Mouse (Mus musculus): ENCODE data around the gene Wdr82. TPM values are rescaled to one million over a fixed set of nuclear protein-coding genes. Genes with fewer than 3 reads are reported as not detected.

Gene Wdr82
- total RNA-seq, 2 experiments from 2014 or later, result 127 to 132 TPM

DNA sequence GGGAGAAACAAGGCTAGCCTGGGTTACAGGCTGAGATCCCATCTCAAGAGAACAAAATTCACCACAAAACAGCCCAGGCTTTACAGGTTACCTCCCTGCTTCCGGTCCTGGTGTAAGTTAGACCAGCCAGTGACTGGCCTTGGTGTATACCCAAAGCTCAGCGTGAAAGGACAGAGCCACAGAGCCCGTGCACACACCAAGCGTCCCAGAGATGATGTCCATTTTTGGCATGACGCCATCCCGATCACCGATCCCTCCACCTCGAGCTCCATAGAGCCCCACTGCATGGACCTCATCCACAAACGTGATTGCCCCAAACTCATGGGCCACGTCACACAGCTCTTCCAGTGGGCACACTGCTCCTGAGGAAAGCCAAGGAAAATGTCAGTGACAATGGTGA lies 67.2 kb downstream of the Wdr82 start:
- DNase-seq (ENCODE audit: low spot score in 2 of 2), result no peak
- intact Hi-C loops (cut with DNase I), result no loop called here

Small RNA genes lying within 50 kb of the gene (microRNA-seq; reads per million reads assigned to microRNA genes)
- 16.7 reads per million, percentile 37 among the genes with 10 or more reads in this experiment for gene Mir135a-1
- gene Mirlet7g, result 89,955 reads per million, percentile 100 among the genes with 10 or more reads in this experiment

Other genes starting within 250 kb of the Wdr82 start
- gene Col6a5, start 210.3 kb upstream of the Wdr82 start, total RNA-seq (2021), result under 1 TPM; 0.41 to 0.44 TPM
- 1 to 10 TPM; 1.6 to 3.5 TPM for gene Col6a4, start 74.1 kb upstream of the Wdr82 start, total RNA-seq (2021)
- gene Glyctk, start 12.8 kb upstream of the Wdr82 start, total RNA-seq (2021), result 1 to 10 TPM; 5.9 to 7.4 TPM
- 10 to 100 TPM; 23.0 to 25.8 TPM for gene Ppm1m, start 28.8 kb downstream of the Wdr82 start, total RNA-seq (2021)
- gene Twf2, start 32.2 kb downstream of the Wdr82 start, total RNA-seq (2021), result 10 to 100 TPM; 60.6 to 63.0 TPM
- 1 to 10 TPM in 1 of 2 experiments, under 1 TPM in 1; 0.89 to 1.3 TPM for gene Tlr9, start 51.7 kb downstream of the Wdr82 start, total RNA-seq (2021)
- gene Alas1, start 77.7 kb downstream of the Wdr82 start, total RNA-seq (2021), result 100 to 1,000 TPM; 138 TPM
- gene Poc1a, start 110.1 kb downstream of the Wdr82 start, total RNA-seq (2021), result 10 to 100 TPM; 22.0 to 26.4 TPM
- gene Dusp7, start 197.7 kb downstream of the Wdr82 start, total RNA-seq (2021), result 100 to 1,000 TPM; 103 to 118 TPM

Data from left cerebral cortex, postnatal 36 days (tissue).